Mouse (Mus musculus) brain, embryonic 14.5 days (tissue): Measurements from ENCODE around the gene Stk39.
"Not testable (repeated sequence)": the region's sequence is repeated elsewhere in the genome, so short reads cannot be mapped to it uniquely, and the experiment has no call there.

Source experiments
- CTCF ChIP-seq: fragments of 200-500 bp; IDR thresholded peaks from 2 replicates; pipeline ENCODE4 v1.5.1; 2012; ENCODE audit warnings: inconsistent platforms, mild to moderate bottlenecking, moderate library complexity, borderline replicate concordance; ENCODE audit not compliant: insufficient read depth, insufficient read length; ENCODE audit errors: extremely low read depth
- POLR2A ChIP-seq: fragments of 200-500 bp; IDR thresholded peaks from 2 replicates; pipeline ENCODE4 v1.6.1; 2012; ENCODE audit warnings: mild to moderate bottlenecking, inconsistent platforms, borderline replicate concordance; ENCODE audit not compliant: poor library complexity, insufficient read depth, insufficient read length, severe bottlenecking; ENCODE audit errors: extremely low read depth

DNA sequence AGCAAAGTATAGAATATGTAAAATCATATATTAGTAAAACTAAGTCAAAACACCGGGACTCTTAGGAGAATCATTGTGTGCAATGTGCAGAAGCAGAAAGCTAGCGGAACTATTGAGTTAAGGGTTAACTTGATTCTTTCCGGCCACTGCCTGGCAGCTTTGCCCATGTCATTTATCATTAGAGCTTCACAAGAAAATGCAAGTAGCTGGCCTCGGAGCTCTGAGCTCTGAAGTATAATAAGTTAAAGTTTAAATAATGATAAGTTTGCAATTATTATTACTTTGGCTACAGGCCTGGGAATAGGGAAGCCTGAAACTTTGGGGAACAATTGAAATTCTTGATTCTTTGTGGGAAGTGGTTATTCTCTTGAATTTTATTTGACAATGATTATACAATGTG, 232.7 kb downstream of the Stk39 start:
- not testable (repeated sequence) for TF ChIP-seq CTCF, POLR2A
